Mouse (Mus musculus) T-cell, adult 2 months (primary cell): ENCODE results near the gene Ttc26.
A peak's percentile ranks its signal among the peaks of the same experiment; 100 is the strongest.

ENCODE experiments used
- DNase-seq: peaks from one replicate; pipeline ENCODE4 v3.0.0; 2022; ENCODE audit warnings: low spot score

Gene Ttc26

DNA sequence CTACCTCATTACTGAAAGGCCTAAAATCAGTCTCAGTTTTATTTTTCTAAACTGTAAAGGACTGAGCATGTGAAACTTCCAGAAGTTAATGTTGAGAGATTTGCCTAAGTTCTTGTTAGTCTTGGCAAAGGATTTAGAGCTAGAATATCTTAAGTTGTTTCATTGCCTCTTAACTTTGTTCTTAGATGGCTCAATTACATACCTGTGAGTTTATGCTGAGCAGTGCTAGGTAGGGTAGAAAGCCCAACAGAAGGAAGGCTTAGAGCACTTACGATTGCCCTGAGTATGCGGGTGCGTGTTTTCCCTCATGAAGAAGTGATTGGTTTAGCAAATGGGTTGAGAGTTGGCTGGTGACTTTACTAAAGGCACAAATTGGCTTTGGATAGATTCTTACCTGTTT is 76.8 kb downstream of the Ttc26 start:
- DNase-seq = no peak

DNA sequence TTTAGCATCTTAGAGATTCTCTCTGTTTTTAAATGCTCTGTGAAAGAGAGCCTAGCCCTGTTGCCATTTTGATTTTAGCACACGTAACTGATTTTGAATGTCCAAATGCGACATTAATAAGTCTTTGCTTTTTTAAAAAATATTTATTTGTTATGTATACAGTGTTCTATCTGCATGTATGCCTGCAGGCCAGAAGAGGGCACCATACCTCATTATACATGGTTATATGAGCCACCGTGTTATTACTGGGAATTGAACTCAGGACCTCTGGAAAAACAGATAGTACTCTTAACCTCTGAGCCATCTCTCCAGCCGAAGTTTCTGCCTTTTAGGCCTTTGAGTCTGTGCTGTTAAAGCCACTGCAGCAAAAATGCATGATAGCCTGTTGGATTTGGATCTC is 88.3 kb downstream of the Ttc26 start:
- peak; percentile 3 for DNase-seq
